Mouse (Mus musculus) cerebellum, adult 2 months (tissue): ENCODE results near the gene Ptpn23.

ENCODE experiments used
- CTCF ChIP-seq: fragments of 200-500 bp; IDR thresholded peaks from 2 replicates; pipeline ENCODE4 v1.5.1; 2011; ENCODE audit warnings: low read depth, mild to moderate bottlenecking, control low read depth, low read length, moderate library complexity, borderline replicate concordance; ENCODE audit not compliant: insufficient read depth
- POLR2A ChIP-seq: fragments of 200-500 bp; IDR thresholded peaks from 2 replicates; pipeline ENCODE4 v1.6.1; 2011; ENCODE audit warnings: low read length, control low read depth, borderline replicate concordance; ENCODE audit not compliant: insufficient read depth

DNA sequence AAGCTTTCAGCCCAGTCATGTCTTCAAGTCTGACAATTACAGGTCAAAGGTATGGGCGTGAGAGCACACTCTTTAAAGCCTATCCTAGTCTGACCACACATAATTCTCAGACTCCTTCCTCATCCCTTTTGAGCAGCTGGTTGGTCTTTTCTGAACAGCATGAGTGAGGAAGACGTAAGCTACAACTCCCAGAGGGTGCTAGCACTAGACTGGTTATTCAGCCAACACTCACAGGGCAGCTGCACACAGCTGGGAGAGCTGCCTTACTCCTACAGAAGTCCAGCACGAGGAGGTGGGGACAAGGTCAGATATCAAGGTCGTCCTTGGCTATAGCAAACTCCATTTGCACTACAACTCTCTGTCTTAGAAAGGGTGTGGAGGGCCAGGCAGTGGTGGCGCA lies 7.4 kb downstream of the Ptpn23 start:
- no peak for TF ChIP-seq CTCF
- no peak for TF ChIP-seq POLR2A
